Mouse (Mus musculus): ENCODE results near the gene Cntnap4. TPM values are rescaled to one million over a fixed set of nuclear protein-coding genes. Genes with fewer than 3 reads are reported as not detected.

The Cntnap4 gene
- total RNA-seq, 1 experiment from 2014 or later: not detected

DNA sequence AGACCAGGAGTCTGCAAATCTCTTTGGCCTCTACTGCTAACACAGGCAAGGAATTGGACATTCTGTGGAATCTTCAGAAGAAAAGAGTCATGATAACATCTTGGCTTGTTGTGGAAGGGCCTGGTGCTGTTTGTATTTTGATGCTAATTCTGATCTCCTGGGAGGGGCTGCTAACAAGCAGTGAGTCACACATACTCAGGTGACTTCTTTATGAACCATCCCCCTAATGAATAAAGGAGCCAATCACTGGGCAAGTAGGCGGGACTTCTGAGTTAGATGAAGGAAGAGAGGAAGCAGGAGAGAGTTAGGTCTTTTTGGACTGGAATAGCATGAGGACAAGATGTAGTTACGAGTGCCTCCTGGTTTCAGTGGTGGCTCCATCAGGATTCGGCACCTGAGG is 128.3 kb downstream of the Cntnap4 start:
- no peak for ATAC-seq (ENCODE audit: extremely low read depth, insufficient number of reproducible peaks, low FRiP score, poor library complexity, severe bottlenecking)

GRCm38 (mm10) chr8:112716982-112717381 is 147.1 kb downstream of the Cntnap4 start:
- ATAC-seq (ENCODE audit: extremely low read depth, insufficient number of reproducible peaks, low FRiP score, poor library complexity, severe bottlenecking): no peak

GRCm38 (mm10) chr8:112724918-112725317 is 155.1 kb downstream of the Cntnap4 start:
- ATAC-seq (ENCODE audit: extremely low read depth, insufficient number of reproducible peaks, low FRiP score, poor library complexity, severe bottlenecking): no peak

DNA sequence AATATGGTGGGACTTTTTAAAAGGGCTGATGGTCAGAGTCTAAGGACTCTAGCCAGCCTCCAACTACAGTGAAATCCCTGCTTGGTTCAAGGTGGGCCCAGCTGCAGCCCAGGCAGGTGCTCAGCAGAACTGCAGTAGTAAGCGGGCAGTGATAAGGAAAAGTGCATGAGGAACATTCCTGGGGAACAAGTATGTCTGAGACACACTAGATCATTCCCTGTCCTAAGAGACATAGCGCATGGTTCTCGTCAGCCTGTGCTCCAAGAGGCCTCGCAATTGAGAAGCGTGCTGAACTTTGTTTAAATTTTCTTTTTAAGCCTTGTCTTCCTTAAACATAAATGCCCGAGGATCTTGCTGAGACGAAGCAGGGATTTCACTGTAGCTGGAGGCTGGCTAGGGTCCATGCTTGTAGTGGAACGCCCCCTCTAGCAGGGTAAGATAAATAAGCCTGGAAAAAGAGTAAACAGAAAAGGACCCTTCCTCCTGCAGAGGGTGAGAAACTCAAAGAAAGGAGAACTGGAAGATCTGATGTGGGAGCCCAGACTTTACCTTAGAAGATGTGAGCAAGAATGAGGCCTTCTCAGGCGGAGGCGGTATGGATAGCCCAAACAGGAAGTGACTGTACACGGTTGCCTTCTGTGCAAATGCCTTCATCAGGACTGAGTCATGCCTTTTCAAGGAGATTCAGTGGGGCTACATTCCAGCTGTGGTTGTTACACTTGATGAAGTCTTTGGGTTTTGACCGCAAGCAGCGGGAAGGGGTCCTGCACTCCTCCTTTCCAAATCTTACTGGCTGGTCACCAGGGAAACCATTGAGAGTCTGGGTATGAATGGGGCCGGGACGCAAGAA is 161.0 kb downstream of the Cntnap4 start:
- ATAC-seq (ENCODE audit: extremely low read depth, insufficient number of reproducible peaks, low FRiP score, poor library complexity, severe bottlenecking): no peak

- no peak for ATAC-seq (ENCODE audit: extremely low read depth, insufficient number of reproducible peaks, low FRiP score, poor library complexity, severe bottlenecking)
These were observed 165.7 kb downstream of the Cntnap4 start for GRCm38 (mm10) chr8:112735575-112735974.

DNA sequence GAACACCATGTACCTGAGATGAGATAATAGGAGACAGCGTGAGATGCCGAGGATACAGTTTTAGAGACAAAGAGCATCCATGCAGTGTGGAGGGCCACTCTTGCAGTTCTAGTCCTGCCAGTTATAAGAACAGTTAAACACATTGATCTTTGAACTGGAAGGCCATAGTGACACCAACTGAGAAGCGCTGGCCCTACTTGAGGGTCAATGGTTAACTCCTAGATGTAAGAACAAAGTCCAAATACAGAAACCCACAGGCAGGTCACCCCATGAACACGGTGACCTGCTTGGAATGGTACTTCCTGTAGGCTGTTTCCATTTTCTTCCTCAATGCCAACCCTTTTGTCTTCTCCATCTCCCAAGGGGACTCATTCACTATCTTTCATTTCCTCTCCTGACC is 173.5 kb downstream of the Cntnap4 start:
- ATAC-seq (ENCODE audit: extremely low read depth, insufficient number of reproducible peaks, low FRiP score, poor library complexity, severe bottlenecking): no peak

- ATAC-seq (ENCODE audit: extremely low read depth, insufficient number of reproducible peaks, low FRiP score, poor library complexity, severe bottlenecking): no peak
These were observed 177.5 kb downstream of the Cntnap4 start for GRCm38 (mm10) chr8:112747296-112747695.

DNA sequence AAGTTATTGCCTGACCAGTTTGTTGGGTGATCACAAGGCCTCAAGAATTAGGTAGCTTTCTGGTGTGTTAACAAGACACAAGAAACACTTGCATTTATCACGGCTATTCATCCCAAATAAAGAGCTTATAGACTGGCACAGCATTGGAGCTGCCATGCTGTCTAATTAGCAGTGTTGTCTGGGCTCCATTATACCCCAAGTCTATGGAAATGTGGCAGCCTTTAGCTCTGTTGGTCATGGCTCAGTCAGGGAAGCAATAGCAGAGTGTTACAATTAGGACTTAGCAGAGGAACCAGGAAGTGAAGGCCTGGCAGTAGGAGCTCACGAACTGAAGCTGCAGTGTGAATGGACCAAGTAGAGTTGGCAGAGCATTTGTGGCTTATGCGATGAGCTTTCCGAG is 185.3 kb downstream of the Cntnap4 start:
- no peak for ATAC-seq (ENCODE audit: extremely low read depth, insufficient number of reproducible peaks, low FRiP score, poor library complexity, severe bottlenecking)

DNA sequence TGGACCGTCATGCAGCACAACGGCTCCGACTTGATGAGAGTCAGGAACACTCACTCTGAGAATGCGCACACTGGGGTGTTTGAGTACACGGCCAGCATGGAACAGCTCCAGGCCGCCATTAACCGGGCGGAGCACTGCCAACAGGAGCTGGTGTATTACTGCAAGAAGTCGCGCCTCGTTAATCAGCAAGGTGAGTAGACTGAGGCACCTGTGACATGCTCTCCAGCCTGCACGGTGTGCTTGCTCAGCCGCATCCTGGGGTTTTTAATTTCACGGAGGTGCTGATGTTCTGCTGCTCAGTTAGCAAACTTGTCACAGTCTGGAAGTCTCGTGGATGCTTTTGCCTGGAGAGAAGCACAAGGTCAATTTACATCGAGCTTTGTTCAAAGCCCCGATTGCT is 233.2 kb downstream of the Cntnap4 start:
- no peak for ATAC-seq (ENCODE audit: extremely low read depth, insufficient number of reproducible peaks, low FRiP score, poor library complexity, severe bottlenecking)

- ATAC-seq (ENCODE audit: extremely low read depth, insufficient number of reproducible peaks, low FRiP score, poor library complexity, severe bottlenecking): no peak
These were observed 239.5 kb downstream of the Cntnap4 start for GRCm38 (mm10) chr8:112809382-112809781.

DNA sequence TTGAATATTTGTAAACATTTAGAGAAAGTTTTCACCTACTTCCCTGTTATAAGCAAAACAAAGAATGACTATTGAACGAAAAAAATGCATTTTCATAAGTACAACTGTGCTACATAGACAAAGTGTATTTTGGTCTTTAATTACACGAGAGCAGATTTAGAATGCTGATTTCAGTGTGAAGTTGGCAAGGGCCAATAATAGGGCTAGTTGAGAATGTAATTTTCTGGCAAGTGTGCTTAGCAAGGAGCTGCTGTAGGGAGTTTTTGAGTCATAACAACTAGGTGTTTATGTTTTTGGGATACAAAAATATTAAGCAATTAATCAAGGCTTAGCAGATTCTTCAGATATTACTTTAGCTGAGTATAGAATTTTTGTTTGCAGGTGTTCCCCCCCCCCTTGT is 271.2 kb downstream of the Cntnap4 start:
- no peak for ATAC-seq (ENCODE audit: extremely low read depth, insufficient number of reproducible peaks, low FRiP score, poor library complexity, severe bottlenecking)

GRCm38 (mm10) chr8:112849541-112849940 is 279.7 kb downstream of the Cntnap4 start:
- ATAC-seq (ENCODE audit: extremely low read depth, insufficient number of reproducible peaks, low FRiP score, poor library complexity, severe bottlenecking): peak; percentile 51; the same call in 1 of the 2 replicates

- ATAC-seq (ENCODE audit: extremely low read depth, insufficient number of reproducible peaks, low FRiP score, poor library complexity, severe bottlenecking): no peak
These were observed 336.7 kb downstream of the Cntnap4 start for GRCm38 (mm10) chr8:112906458-112907112.

- ATAC-seq (ENCODE audit: extremely low read depth, insufficient number of reproducible peaks, low FRiP score, poor library complexity, severe bottlenecking): no peak
These were observed 339.7 kb downstream of the Cntnap4 start for GRCm38 (mm10) chr8:112909527-112909926.

- no peak for ATAC-seq (ENCODE audit: extremely low read depth, insufficient number of reproducible peaks, low FRiP score, poor library complexity, severe bottlenecking)
These were observed 341.6 kb downstream of the Cntnap4 start for GRCm38 (mm10) chr8:112911422-112911821.

- ATAC-seq (ENCODE audit: extremely low read depth, insufficient number of reproducible peaks, low FRiP score, poor library complexity, severe bottlenecking): no peak
These were observed 352.3 kb downstream of the Cntnap4 start for GRCm38 (mm10) chr8:112922151-112922550.

DNA sequence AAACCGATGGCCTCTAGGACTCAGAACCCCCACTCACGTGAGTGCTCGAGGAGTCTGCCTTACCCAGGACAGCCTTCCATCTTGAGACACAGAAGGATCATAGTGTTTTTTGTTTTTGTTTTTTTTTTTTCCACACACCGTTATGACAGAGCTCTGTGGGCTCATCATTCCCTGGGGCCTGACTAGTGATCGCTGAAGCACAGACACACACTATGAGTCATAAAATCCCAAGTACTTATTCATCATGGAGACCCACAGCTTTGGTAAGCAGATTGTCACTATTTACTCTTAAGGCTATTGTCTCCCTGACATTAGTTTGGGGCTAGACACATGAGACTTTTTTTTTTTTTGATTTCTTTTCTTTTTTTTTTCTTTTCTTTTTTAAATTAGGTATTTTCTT is 352.9 kb downstream of the Cntnap4 start:
- ATAC-seq (ENCODE audit: extremely low read depth, insufficient number of reproducible peaks, low FRiP score, poor library complexity, severe bottlenecking): no peak

Measured in neutrophil, adult 5-6 weeks (primary cell).